Mouse (Mus musculus): Measurements from ENCODE around the gene 0610040J01Rik. TPM values are rescaled to one million over a fixed set of nuclear protein-coding genes. Genes with fewer than 3 reads are reported as not detected.
"Not testable (repeated sequence)": the region's sequence is repeated elsewhere in the genome, so short reads cannot be mapped to it uniquely, and the experiment has no call there.

The 0610040J01Rik gene
- polyA plus RNA-seq, 1 experiment from 2014 or later = 1.4 TPM

- no peaks in the 10 kb centered on the region for H3K36me3 ChIP-seq
- no peaks in the 10 kb centered on the region for H3K9me3 ChIP-seq (replicated peaks)
- H3K27me3 ChIP-seq = no peaks in the 10 kb centered on the region
- no peak overlapping the region for H3K4me3 ChIP-seq
- H3K4me2 ChIP-seq = no peak overlapping the region
- H3K27ac ChIP-seq = no peak overlapping the region
- 62% methylated on average over 16 of the region's 16 CpGs for WGBS
- ATAC-seq (replicated peaks; ENCODE audit: insufficient number of reproducible peaks, insufficient read depth, low FRiP score, low read depth) = no peak
- H3K9ac ChIP-seq = no peak overlapping the region
- H3K4me1 ChIP-seq (replicated peaks) = no peaks in the 10 kb centered on the region
Measured at GRCm38 (mm10) chr5:63874880-63875279, 62.7 kb downstream of the 0610040J01Rik start.

- no peaks in the 10 kb centered on the region for H3K4me1 ChIP-seq (replicated peaks)
- no peak overlapping the region for H3K27ac ChIP-seq
- no peak overlapping the region for H3K4me3 ChIP-seq
- H3K4me2 ChIP-seq = no peak overlapping the region
- no peak overlapping the region for H3K9ac ChIP-seq
- H3K9me3 ChIP-seq (replicated peaks) = no peaks in the 10 kb centered on the region
- ATAC-seq (replicated peaks; ENCODE audit: insufficient number of reproducible peaks, insufficient read depth, low FRiP score, low read depth) = no peak
- H3K36me3 ChIP-seq = no peaks in the 10 kb centered on the region
- H3K27me3 ChIP-seq = no peaks in the 10 kb centered on the region
- WGBS = 89% methylated on average over 4 of the region's 4 CpGs
Measured at GRCm38 (mm10) chr5:63876081-63876480, 63.9 kb downstream of the 0610040J01Rik start.

GRCm38 (mm10) chr5:63879026-63879425 lies 66.9 kb downstream of the 0610040J01Rik start:
- no peaks in the 10 kb centered on the region for H3K36me3 ChIP-seq
- H3K9ac ChIP-seq = no peak overlapping the region
- no peak for ATAC-seq (replicated peaks; ENCODE audit: insufficient number of reproducible peaks, insufficient read depth, low FRiP score, low read depth)
- WGBS = 72% methylated on average over 10 of the region's 10 CpGs
- H3K27ac ChIP-seq = no peak overlapping the region
- H3K4me1 ChIP-seq (replicated peaks) = no peaks in the 10 kb centered on the region
- no peak overlapping the region for H3K4me3 ChIP-seq
- no peaks in the 10 kb centered on the region for H3K9me3 ChIP-seq (replicated peaks)
- H3K4me2 ChIP-seq = no peak overlapping the region
- no peaks in the 10 kb centered on the region for H3K27me3 ChIP-seq

GRCm38 (mm10) chr5:63886292-63886691 lies 74.1 kb downstream of the 0610040J01Rik start:
- 79% methylated on average over 5 of the region's 5 CpGs for WGBS
- Histone ChIP-seq H3K4me3 (no peak overlapping the region), H3K4me2 (no peak overlapping the region), H3K9me3 (replicated peaks) (no peaks in the 10 kb centered on the region), H3K27me3 (no peaks in the 10 kb centered on the region), H3K36me3 (no peaks in the 10 kb centered on the region), H3K4me1 (replicated peaks) (no peaks in the 10 kb centered on the region), H3K27ac (no peak overlapping the region), H3K9ac (no peak overlapping the region)
- ATAC-seq (replicated peaks; ENCODE audit: insufficient number of reproducible peaks, insufficient read depth, low FRiP score, low read depth) = no peak

GRCm38 (mm10) chr5:63886709-63887108 lies 74.5 kb downstream of the 0610040J01Rik start:
- H3K4me3 ChIP-seq = no peak overlapping the region
- no peaks in the 10 kb centered on the region for H3K4me1 ChIP-seq (replicated peaks)
- no peak overlapping the region for H3K9ac ChIP-seq
- no peak for ATAC-seq (replicated peaks; ENCODE audit: insufficient number of reproducible peaks, insufficient read depth, low FRiP score, low read depth)
- WGBS = 33% methylated on average over 6 of the region's 6 CpGs
- H3K27ac ChIP-seq = no peak overlapping the region
- no peaks in the 10 kb centered on the region for H3K9me3 ChIP-seq (replicated peaks)
- H3K4me2 ChIP-seq = no peak overlapping the region
- no peaks in the 10 kb centered on the region for H3K36me3 ChIP-seq
- no peaks in the 10 kb centered on the region for H3K27me3 ChIP-seq

GRCm38 (mm10) chr5:63887111-63887510 lies 74.9 kb downstream of the 0610040J01Rik start:
- Histone ChIP-seq H3K4me1 (replicated peaks) (no peaks in the 10 kb centered on the region), H3K36me3 (no peaks in the 10 kb centered on the region), H3K9ac (no peak overlapping the region), H3K9me3 (replicated peaks) (no peaks in the 10 kb centered on the region), H3K27ac (no peak overlapping the region), H3K4me3 (no peak overlapping the region), H3K27me3 (no peaks in the 10 kb centered on the region), H3K4me2 (no peak overlapping the region)
- 96% methylated on average over 4 of the region's 4 CpGs for WGBS
- no peak for ATAC-seq (replicated peaks; ENCODE audit: insufficient number of reproducible peaks, insufficient read depth, low FRiP score, low read depth)

- Histone ChIP-seq H3K27me3 (no peaks in the 10 kb centered on the region), H3K9me3 (replicated peaks) (no peaks in the 10 kb centered on the region), H3K9ac (no peak overlapping the region), H3K4me2 (no peak overlapping the region), H3K36me3 (no peaks in the 10 kb centered on the region), H3K27ac (no peak overlapping the region), H3K4me3 (no peak overlapping the region), H3K4me1 (replicated peaks) (no peaks in the 10 kb centered on the region)
- ATAC-seq (replicated peaks; ENCODE audit: insufficient number of reproducible peaks, insufficient read depth, low FRiP score, low read depth) = no peak
- WGBS = 73% methylated on average over 4 of the region's 4 CpGs
Measured at GRCm38 (mm10) chr5:63891241-63891640, 79.1 kb downstream of the 0610040J01Rik start.

GRCm38 (mm10) chr5:63891912-63892311 lies 79.7 kb downstream of the 0610040J01Rik start:
- H3K4me1 ChIP-seq (replicated peaks) = no peaks in the 10 kb centered on the region
- no peaks in the 10 kb centered on the region for H3K27me3 ChIP-seq
- no peak overlapping the region for H3K4me3 ChIP-seq
- H3K4me2 ChIP-seq = no peak overlapping the region
- 71% methylated on average over 6 of the region's 6 CpGs for WGBS
- no peak overlapping the region for H3K9ac ChIP-seq
- H3K36me3 ChIP-seq = no peaks in the 10 kb centered on the region
- no peak overlapping the region for H3K27ac ChIP-seq
- no peak for ATAC-seq (replicated peaks; ENCODE audit: insufficient number of reproducible peaks, insufficient read depth, low FRiP score, low read depth)
- no peaks in the 10 kb centered on the region for H3K9me3 ChIP-seq (replicated peaks)

- WGBS = 84% methylated on average over 5 of the region's 5 CpGs
- H3K4me3 ChIP-seq; ATAC-seq (replicated peaks; ENCODE audit: insufficient number of reproducible peaks, insufficient read depth, low FRiP score, low read depth); H3K27ac ChIP-seq; H3K36me3 ChIP-seq; H3K9ac ChIP-seq; H3K4me2 ChIP-seq; H3K9me3 ChIP-seq (replicated peaks); H3K27me3 ChIP-seq; H3K4me1 ChIP-seq (replicated peaks): not testable (repeated sequence)
Measured at GRCm38 (mm10) chr5:63897001-63897819, 85.0 kb downstream of the 0610040J01Rik start.

- 76% methylated on average over 3 of the region's 3 CpGs for WGBS
- H3K9ac ChIP-seq = no peak overlapping the region
- H3K4me3 ChIP-seq = no peak overlapping the region
- H3K27ac ChIP-seq = no peak overlapping the region
- H3K36me3 ChIP-seq = no peaks in the 10 kb centered on the region
- no peaks in the 10 kb centered on the region for H3K27me3 ChIP-seq
- no peak; the same call in 1 of the 2 replicates for ATAC-seq (replicated peaks; ENCODE audit: insufficient number of reproducible peaks, insufficient read depth, low FRiP score, low read depth)
- H3K4me2 ChIP-seq = no peak overlapping the region
- H3K4me1 ChIP-seq (replicated peaks) = no peaks in the 10 kb centered on the region
- no peaks in the 10 kb centered on the region for H3K9me3 ChIP-seq (replicated peaks)
Measured at GRCm38 (mm10) chr5:63897820-63898110, 85.6 kb downstream of the 0610040J01Rik start.

- WGBS = 72% methylated on average over 3 of the region's 3 CpGs
- no peak overlapping the region for H3K27ac ChIP-seq
- no peaks in the 10 kb centered on the region; the same call in 1 of the 2 replicates for H3K4me1 ChIP-seq (replicated peaks)
- ATAC-seq (replicated peaks; ENCODE audit: insufficient number of reproducible peaks, insufficient read depth, low FRiP score, low read depth) = no peak
- no peak overlapping the region for H3K4me3 ChIP-seq
- H3K9me3 ChIP-seq (replicated peaks) = no peaks in the 10 kb centered on the region
- H3K36me3 ChIP-seq = no peaks in the 10 kb centered on the region
- peaks cover 25% of the 10 kb centered on the region for H3K27me3 ChIP-seq
- no peak overlapping the region for H3K9ac ChIP-seq
- no peak overlapping the region for H3K4me2 ChIP-seq
Measured at GRCm38 (mm10) chr5:63903329-63903728, 91.2 kb downstream of the 0610040J01Rik start.
